Mouse (Mus musculus) right cerebral cortex, adult 2 months (tissue): ENCODE results near the gene Btbd35f13.
"Not testable (repeated sequence)": the region's sequence is repeated elsewhere in the genome, so short reads cannot be mapped to it uniquely, and the experiment has no call there.

ENCODE experiments used
- DNase-seq, 2 experiments: peaks; one replicate each; pipeline ENCODE4 v3.0.0; 2021 to 2022; ENCODE audit warnings: low spot score in 2 of 2

Gene Btbd35f13

GRCm38 (mm10) chrX:33656872-33657271 is at the start of gene Btbd35f13:
Gene Btbd35f13, plus strand, starts transcription at chrX:33657172.
- DNase-seq: not testable (repeated sequence)

GRCm38 (mm10) chrX:33702249-33702648 is 45.3 kb downstream of the Btbd35f13 start, which contains the start of gene Btbd35f14:
Gene Btbd35f14, minus strand, starts transcription at chrX:33702349.
- not testable (repeated sequence) for DNase-seq
